Mouse (Mus musculus): ENCODE measurements at regions not wholly inside any gene's neighbourhood (a gene's known extent, or its start where the extent isn't known, plus 50 kb on each side); places are given as distances from the start of the nearest gene placed in this dataset.

DNA sequence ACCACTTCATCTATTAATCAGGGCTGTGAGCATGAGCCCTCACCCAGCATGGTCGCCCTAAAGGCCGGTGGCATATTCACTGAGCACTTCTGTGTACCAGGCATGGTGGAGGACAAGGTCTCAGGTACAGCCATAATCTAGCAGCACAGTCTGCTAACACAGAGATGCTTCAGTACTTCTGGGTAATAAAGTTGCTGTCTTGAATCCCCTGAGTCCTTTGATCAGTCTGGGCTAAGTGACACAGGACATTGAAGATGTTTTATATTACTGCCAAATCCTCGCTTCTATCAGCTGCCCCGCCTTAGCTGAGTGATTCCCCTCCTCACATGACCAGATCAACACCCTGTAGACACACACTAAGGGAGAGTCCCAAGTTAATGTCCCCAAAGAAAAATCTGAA, 296.5 kb downstream of the Mycn start:
- TF ChIP-seq CTCF (IDR thresholded peaks at IDR 0.05; ENCODE audit: low read depth, low read length): no peak
- TF ChIP-seq POLR2A (IDR thresholded peaks at IDR 0.05; ENCODE audit: extremely low read depth, insufficient read depth, low read length): no peak
